Mouse (Mus musculus) spleen, postnatal 0 days (tissue): ENCODE measurements around the gene Faf2. TPM values are rescaled to one million over a fixed set of nuclear protein-coding genes. Genes with fewer than 3 reads are reported as not detected.

Source experiments
- polyA plus RNA-seq: library from polyadenylated mRNA; unstranded; fragments of >200 nt; fragmentation: Nextera tagmentation; extraction: Ambion mirVana; gene quantifications from 2 replicates; pipeline ENCODE4 v1.2.1, GENCODE M21; 2015

Gene Faf2
- polyA plus RNA-seq, result 26.3 and 26.5 TPM in 2 replicates

DNA sequence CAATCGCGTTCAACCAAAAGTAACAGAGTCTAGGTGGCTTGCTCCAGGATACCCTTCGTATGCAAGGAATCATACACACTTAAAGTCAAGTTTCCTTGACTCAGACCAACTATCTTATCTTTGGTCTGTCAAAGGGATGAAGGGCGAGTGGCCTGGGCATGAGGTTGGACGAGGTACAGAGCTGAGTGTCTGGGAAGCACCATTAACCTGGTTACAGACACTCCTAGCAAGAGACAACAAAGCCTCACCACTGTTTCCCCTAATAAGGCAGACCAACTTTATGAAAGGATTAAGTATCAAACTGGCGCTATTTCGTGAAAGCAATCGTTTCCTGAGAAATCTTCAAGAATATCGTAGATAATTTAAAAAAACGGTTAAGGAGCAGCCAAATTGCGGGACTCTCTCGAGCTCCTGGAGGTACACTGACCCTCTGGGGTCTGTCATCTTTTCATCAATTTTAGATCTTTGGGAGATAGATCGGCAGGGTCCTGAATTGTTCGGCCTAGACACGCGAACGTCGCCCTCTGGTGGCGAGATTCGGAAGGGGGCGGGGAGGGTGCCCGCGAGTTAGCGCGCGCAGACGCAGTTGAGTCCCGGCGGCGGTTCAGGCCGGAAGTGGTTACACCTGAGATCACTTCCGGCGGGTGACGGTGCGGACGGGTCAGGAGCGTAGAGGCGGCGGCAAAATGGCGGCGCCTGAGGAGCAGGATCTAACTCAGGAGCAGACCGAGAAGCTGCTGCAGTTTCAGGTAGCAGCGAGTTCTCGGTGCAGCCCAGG lies at the start of gene Faf2:
Faf2 (plus strand) TSS at position 630 of the 778 bp plus-strand sequence.

DNA sequence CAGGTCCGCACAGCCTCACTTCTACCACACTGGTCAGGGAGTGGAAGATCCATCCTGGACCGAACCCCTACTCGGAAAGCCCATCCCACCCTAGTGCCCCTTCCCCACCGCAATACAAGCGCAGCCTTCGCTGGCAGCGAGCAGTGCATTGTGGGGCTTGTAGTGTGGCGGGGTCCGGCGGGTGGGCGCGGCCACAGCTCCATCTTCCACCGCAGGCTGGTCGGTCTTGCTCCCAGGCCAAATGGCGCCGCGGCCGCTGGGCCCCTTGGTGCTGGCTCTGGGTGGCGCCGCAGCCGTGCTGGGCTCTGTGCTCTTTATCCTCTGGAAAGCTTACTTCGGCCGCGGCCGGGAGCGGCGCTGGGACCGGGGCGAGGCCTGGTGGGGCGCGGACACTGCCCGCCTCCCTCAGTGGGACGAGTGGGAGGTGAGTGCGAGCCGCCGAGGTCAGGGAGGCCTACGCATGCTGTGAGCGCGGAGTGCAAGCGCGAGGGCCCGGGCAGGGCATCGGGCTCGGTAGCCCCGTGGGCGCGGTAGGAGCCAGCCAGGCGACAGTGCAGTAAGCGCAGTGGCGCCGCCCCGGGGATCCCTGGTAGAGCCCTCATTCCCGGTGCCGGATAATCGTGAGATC lies 46.6 kb upstream of the Faf2 start, which contains the start of gene Arl10:
Arl10 (plus strand) TSS at position 162 of the 628 bp plus-strand sequence.

DNA sequence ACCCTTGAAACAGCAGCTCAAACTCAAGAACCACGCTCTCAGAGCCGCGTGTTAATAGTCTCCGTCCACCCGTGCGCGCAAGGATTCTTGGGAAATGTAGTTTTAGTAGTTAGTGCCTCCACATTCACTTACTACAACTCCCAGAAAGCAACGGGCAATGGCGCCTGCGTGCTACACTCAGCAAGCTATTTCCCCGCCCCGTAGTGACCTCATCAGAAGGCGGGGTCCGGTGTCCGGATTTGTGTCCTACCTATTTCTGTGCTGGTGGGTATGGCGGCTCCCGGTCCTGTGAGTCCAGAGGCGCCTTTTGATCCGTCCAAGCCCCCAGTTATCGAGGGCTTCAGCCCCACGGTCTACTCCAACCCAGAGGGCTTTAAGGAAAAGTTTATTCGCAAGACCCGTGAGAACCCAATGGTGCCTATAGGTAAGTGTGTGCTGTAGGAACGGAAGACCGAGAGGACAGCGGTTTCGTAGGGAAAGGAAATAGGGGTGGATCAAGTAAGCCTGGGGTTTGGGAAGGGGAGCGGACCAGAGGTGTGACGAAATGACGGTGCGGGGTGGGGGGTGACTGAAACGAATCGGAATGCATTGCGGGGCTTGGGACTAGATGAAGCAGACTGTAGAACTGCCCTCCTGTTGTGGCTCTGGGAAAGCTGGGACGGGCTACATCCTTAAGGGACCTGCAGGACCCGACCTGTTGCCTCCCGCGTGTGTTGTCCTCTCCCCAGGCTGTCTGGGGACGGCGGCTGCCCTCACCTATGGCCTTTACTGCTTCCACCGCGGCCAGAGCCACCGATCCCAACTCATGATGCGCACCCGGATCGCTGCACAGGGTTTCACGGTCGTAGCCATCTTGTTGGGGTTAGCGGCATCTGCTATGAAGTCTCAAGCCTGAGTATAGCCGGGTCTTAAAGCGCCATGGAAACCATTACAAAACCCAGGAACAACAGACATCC lies 31.3 kb upstream of the Faf2 start, which contains the start of the genes Nop16 and Higd2a:
Nop16 (minus strand) TSS at position 95 of the 956 bp plus-strand sequence.
Higd2a (plus strand) TSS at position 212 of the 956 bp plus-strand sequence.

DNA sequence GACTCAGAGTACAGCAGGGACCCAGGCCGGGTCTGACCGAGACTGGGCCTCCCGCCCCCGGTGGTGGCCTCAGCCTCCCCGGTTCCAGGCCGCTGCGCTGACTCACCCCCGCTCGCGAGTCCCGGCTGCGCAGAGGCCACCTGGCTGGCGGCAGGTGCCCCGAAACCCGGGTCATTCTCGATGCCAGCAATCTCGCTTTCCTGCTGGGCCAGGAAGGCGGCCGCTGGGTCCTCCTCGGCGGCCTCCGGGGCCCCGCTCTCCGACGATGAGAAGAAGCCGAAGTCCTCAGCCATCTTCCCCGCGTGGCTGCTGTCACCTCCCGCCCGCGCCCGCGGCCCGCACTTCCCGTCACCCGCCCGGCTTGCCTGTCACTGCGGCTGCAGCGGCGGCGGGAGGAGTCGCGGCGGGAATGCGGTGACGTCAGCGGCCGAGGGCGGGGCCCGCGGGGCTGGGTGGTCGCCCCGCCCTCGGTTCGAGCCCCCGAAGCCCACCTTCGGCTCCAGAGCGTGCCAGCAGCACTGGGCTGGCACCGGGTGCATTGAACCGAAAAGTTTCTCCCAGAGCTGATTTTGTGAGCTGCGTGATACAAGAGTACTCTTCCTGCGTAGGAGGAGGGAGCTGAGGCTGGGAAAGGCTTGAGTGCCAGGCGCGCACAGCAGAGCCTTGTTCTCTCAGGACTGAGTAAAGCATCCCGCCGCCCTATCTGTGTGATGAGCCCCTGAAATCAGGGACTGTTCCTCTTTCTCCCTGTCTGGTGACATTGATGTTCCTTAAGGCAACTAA lies 10.4 kb upstream of the Faf2 start, which contains the start of gene Cltb:
Cltb (minus strand) TSS at position 373 of the 783 bp plus-strand sequence.

DNA sequence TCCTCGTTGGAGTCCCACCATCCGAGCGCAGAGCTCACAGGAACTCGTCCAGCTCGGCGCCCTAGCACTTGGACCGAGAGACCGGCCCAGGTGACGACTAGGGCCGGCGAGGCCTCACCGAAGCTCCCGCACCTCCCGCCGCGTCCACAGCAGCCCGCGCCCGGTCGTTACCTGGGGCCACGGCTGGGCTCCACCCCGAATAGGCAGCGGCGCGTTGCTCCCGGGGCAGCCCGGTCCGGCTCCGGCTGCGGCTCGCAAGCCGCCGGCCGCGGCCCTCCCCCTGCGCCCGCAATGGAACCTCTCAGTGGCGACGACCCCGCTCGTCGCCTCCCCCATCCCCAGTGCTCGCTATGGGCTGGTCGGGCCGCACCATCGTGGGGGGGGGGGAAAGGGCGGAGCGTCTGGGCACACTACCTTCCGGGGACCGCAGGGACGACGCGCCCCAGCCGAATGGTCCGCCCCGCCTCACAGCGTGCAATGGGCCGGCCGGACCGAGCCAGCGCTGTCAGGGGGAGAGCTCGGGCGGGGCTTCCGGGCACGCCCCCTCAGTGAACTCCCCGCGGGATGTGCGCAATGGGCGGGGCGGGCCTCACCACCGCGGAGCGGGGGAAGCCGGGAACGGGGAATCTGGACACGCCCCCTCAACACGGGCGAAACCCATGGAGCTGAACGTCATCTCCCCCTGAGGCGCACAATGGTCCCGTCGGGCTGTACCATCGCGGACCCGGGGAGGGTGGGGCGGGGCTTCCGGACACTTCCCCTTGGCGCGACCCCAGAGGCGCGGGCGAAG lies 72.2 kb downstream of the Faf2 start, which contains the start of gene Rnf44:
Rnf44 (minus strand) TSS at position 350 of the 790 bp plus-strand sequence.

DNA sequence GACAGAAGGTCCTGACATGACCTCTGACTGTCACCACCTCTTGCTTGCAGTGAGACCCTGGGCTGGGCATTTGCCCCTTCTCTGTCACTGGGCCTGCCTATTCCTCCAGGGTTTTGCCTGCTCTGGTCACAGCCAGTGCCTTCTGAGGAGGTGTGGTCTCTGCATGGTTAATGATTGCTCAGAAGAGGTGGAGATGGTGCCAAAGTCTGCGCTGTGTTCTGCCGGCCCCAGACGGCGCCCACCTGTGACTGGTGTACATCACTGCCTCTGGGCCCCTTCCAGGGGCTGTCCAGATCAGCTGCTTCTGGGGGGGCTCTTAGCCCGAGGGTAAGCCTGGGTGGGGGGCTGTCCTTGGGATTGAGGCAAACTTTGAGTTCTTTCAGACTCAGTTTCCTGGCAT lies 79.7 kb downstream of the Faf2 start, which contains the start of gene Cdhr2:
Cdhr2 (plus strand) TSS at position 219 of the 400 bp plus-strand sequence.

Other genes with a start within 250 kb of the Faf2 start
- 56.9 and 60.2 TPM in 2 replicates for gene Thoc3, start 152.9 kb upstream of the Faf2 start, polyA plus RNA-seq
- 2.6 and 3.2 TPM in 2 replicates for gene Simc1, start 118.0 kb upstream of the Faf2 start, polyA plus RNA-seq
- 32.0 and 35.6 TPM in 2 replicates for gene 4833439L19Rik, start 56.3 kb upstream of the Faf2 start, polyA plus RNA-seq
- 10.8 and 11.8 TPM in 2 replicates for gene Arl10, start 46.8 kb upstream of the Faf2 start, polyA plus RNA-seq
- 53.1 and 53.4 TPM in 2 replicates for gene Nop16, start 31.7 kb upstream of the Faf2 start, polyA plus RNA-seq
- gene Higd2a, start 31.6 kb upstream of the Faf2 start, polyA plus RNA-seq, result 131 and 137 TPM in 2 replicates
- gene Cltb, start 10.4 kb upstream of the Faf2 start, polyA plus RNA-seq, result 31.3 and 38.9 TPM in 2 replicates
- 38.5 and 44.6 TPM in 2 replicates for gene Rnf44, start 72.1 kb downstream of the Faf2 start, polyA plus RNA-seq
- gene Cdhr2, start 79.7 kb downstream of the Faf2 start, polyA plus RNA-seq, result 0.02 TPM in 1 of 2 replicates, not detected in the other
- not detected in 2 replicates for gene Gprin1, start 128.1 kb downstream of the Faf2 start, polyA plus RNA-seq
- not detected in 2 replicates for gene Sncb, start 144.8 kb downstream of the Faf2 start, polyA plus RNA-seq
- not detected in 2 replicates for gene Eif4e1b, start 162.2 kb downstream of the Faf2 start, polyA plus RNA-seq
- 4.9 and 6.2 TPM in 2 replicates for gene Tspan17, start 167.6 kb downstream of the Faf2 start, polyA plus RNA-seq